Mouse (Mus musculus) gastrocnemius, adult 8-10 months (tissue): ENCODE results near the gene Ercc6. TPM values are rescaled to one million over a fixed set of nuclear protein-coding genes. Genes with fewer than 3 reads are reported as not detected.

ENCODE experiments used
- DNase-seq, 2 experiments: peaks; one replicate each; pipeline ENCODE4 v3.0.0; 2022; ENCODE audit warnings: low spot score in 2 of 2
- total RNA-seq, 4 experiments: library from RNA; stranded (reverse); gene quantifications; 2 replicates each; pipeline ENCODE4 v1.2.4; 2022

Gene Ercc6
- total RNA-seq, 4 experiments from 2014 or later = 3.2 to 6.4 (median 4.6) TPM

GRCm38 (mm10) chr14:32518543-32518942, 5.2 kb downstream of the Ercc6 start:
- no peak for DNase-seq

- DNase-seq = no peak
These were observed 7.1 kb downstream of the Ercc6 start for GRCm38 (mm10) chr14:32520400-32520926.

DNA sequence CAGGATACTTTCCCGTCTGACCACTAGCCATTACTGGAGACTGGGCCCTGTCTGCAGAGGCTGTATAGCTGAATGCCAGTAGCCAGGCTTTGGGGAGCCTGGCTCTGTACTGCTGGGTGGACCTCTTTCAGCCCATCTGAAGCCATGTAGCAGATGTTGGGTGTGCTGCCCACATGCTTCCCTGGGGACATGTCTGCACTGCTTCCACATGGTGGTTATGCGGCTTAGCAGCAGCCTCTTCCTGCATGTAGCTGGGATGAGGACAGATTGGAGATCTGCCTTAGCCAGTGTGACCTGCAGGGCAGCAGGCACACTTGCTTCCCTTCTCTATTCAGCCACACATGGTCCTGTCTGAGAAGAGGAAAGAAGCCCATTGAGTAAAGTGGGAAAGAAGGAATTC, 9.0 kb downstream of the Ercc6 start:
- no peak for DNase-seq

GRCm38 (mm10) chr14:32524071-32524470, 10.8 kb downstream of the Ercc6 start:
- DNase-seq = no peak

- DNase-seq = no peak
These were observed 12.8 kb downstream of the Ercc6 start for GRCm38 (mm10) chr14:32525996-32526705.

DNA sequence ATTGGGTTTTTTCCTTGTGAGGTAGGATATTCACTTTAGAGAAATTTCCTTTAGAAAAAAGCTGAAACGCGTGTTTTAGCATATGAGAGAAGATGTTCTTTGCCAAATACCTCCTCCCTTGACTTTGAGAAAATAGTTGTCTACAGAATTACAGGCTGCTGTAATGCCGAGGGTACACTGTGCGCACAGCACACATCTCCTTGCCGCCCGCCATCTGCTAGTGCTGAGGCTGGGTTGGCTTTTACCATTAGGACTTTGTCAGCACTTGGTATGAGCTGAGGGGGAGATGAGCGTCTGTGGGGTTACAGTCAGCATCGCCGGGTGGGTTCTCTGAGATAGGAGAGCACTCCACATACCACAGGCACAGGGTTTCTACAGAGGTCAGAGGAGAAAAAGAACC, 13.9 kb downstream of the Ercc6 start:
- no peak for DNase-seq

GRCm38 (mm10) chr14:32529036-32529435, 15.7 kb downstream of the Ercc6 start:
- no peak for DNase-seq

GRCm38 (mm10) chr14:32530896-32531295, 17.6 kb downstream of the Ercc6 start:
- no peak for DNase-seq

DNA sequence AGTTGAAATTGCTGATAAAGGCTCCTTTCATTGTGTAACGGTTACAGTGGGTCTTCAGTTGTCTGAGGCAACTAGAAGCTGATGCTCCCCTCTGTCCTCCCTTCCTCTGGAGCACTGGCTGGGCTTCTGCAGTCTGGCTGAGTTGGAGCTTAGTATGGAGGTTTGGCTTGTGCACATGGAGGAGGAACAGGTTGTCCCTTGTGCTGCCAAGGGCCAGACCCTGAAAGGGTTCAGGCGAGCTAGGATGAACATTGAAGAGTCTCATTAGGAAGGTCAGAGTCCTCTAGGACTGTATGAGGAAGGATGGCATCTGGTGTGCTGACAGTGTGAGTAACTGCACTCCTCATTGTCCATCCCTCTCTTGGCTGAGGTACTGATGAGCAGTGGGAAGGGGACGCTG, 18.1 kb downstream of the Ercc6 start:
- no peak for DNase-seq

- peak; percentile 33 to 52 for DNase-seq
These were observed 19.2 kb downstream of the Ercc6 start for GRCm38 (mm10) chr14:32532381-32533147.

- peak; percentile 9 to 42 for DNase-seq
These were observed 19.8 kb downstream of the Ercc6 start for GRCm38 (mm10) chr14:32533148-32533520.

DNA sequence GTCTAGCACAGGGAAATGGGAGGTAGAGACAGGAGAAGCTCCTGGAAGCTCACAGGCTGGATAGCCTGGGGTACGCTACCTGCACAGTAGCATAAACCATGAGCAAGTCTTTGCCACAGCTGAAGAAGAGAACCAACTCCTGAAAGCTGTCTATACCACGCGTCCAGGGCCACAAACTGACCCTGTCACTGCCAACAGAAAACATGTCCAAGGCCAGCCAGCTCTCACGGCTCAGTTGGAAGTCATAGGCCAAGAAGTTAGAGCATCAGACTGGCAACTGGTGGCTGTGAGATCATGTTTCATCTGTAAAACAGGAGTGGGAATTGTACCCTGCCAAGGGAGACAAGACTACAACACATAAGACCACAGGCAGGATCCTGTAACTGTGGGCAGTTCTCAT, 20.3 kb downstream of the Ercc6 start:
- peak; percentile 32 to 45 for DNase-seq

DNA sequence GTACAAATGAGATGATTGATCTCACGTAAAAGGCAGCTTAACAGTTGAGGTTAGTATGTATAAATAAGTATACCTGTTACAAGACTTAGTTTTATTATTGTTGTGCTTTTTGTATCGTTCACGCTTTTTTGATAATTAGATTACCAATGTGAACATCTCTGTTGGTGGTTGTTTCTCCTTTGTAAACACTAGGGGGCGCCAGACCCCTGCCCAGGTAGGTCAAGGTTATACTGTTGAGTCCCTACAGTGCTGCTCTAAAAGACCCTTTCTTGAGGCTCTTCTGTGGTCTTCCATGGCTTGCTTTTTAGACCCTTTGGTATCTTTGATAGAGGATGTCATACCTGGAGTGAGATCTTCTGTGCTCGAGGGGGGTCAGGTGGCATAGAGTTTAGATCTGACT, 20.8 kb downstream of the Ercc6 start:
- DNase-seq = no peak

GRCm38 (mm10) chr14:32536763-32537162, 23.4 kb downstream of the Ercc6 start:
- DNase-seq = no peak

GRCm38 (mm10) chr14:32538115-32538514, 24.8 kb downstream of the Ercc6 start:
- no peak for DNase-seq

DNA sequence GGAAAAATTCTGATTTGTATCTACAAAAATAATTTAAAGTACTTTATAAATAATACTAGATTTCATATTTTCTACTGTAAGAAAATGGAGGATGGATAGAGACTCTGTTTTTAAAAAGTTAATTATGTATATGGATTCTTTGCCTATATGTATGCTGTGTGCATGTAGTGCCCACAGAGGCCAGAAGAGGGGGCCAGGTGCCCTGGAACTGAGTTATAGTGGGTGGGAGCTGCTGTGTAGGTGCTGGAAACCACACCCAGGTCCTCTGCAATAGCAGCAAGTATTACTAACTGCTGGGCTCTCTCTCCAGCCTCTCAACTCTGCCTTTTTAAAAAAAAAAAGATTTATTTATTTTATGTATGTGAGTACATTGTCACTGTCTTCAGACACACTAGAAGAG, 29.8 kb downstream of the Ercc6 start:
- no peak for DNase-seq

DNA sequence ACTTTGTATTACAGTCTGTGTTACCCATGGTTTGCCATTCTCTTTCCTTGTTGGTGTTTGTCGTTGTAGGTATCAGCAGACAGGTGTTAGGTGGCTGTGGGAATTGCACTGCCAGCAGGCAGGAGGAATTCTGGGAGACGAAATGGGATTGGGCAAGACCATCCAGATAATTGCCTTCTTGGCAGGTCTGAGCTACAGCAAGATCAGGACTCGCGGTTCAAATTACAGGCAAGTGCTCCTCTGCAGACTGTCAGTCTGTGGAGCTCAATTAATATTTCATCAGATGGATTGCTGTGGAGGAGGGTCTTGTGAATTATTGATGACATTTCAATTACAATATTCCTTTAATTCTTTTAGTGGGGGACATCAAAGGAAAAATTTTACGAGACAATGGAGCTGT, 33.4 kb downstream of the Ercc6 start:
- peak in 1 of 2 experiments; percentile 26 for DNase-seq

DNA sequence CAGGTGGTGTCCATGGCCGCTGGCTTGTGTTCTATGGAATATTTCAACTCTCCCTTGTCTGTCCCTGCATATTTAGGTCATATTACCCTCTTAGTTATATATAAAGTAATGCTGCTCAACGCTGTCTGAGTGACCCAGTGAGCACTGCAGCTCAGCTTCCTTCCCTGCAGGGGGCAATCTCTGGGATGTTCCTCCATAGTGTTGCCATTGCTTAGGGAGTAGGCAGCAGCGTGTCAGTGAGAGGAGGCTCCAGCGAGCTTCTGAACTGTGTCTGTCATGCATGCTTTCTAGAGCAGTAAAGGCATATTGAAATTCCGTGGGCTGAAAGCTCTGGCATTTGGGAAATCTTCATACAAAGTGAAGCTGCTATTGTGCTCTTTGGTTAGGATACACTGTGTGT, 38.5 kb downstream of the Ercc6 start:
- no peak for DNase-seq

DNA sequence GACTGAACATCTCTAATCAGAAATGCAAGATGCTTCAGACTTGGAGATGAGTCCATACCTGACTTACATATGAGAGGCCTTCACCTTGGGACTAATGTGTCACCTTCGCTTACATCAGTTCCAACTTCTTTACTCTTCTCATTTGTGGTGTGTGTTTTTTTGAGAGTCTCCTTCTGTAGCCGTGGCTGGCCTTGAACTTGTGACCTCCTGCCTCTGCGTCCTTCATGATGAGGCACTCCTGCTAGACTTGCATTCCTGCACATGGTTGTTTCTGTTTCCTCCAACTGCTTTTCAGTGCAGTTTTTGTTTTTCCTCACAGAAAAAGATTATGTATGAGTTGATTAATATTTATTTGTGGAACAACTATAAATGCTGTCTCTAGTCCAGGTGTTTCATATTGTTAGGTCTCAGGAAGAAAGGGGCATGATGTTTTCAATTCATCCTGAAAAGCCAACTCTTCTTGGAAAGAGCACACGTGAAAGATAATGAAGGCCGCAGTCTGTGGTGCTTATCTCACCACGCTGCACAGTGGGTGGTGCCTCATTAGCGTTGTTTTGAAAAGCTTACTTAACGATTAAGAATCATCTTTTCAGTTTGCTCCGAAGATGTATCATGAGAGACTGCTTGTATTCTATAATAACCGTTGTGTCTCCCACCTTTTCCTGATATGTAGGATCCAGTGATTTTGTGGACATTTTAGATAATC, 40.0 kb downstream of the Ercc6 start:
- DNase-seq = no peak

DNA sequence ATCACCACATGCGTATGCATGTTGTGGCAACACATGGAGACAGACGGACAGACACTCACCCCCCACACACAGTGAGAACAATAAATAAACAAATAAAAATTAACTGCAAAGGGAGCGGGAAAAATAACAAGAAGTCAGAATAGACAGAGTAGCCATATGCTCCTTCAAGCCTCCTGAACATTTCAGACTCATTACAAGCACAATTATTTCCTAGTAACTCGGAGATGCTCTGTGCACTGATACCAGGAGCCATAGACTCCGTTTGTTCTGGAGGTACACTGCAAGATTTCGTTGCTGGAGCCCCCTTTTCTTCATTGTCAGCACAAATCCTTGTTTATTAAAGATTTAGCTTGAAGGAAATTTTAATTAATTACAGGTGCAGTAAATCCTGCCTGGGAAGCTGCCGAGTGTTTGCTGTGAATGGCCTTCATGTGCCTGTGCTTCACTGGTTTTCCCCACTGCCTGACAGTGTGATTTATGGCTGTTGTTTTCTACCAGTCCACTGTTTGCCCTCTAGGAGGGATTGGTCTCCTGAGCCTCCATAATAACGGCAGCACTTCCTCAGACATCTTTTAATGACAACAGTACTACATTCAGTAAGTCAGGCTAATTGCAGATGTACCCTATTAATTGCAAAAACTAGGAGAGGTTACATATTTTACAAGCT, 41.7 kb downstream of the Ercc6 start:
- no peak for DNase-seq

DNA sequence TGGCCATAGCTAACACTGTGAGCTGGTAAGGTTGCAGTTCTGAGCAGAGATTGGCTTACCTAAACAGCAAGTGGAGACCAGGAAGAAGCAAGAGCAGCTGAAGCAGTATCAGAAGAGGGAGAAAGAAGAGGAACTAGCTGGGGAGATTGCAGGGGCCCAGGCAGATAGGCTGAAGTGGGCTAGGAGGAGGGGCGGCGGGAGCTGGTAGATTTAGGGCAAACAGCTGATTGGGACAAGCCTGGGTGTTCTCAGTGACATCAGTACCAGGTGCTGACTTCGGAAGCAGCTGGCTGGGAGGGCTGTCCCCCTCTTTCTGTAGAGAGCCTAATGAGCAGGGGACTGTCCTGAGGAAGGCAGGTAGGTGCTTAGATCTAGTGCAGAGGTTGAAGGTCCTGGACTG, 48.1 kb downstream of the Ercc6 start:
- DNase-seq = no peak

- DNase-seq = no peak
These were observed 50.3 kb downstream of the Ercc6 start for GRCm38 (mm10) chr14:32563661-32564060.
